Mouse (Mus musculus) urinary bladder, adult 2 months (tissue): ENCODE measurements at regions not wholly inside any gene's neighbourhood (a gene's known extent, or its start where the extent isn't known, plus 50 kb on each side); places are given as distances from the start of the nearest gene placed in this dataset.
"Not testable (repeated sequence)": the region's sequence is repeated elsewhere in the genome, so short reads cannot be mapped to it uniquely, and the experiment has no call there.

Source experiments
- DNase-seq: peaks from one replicate; pipeline ENCODE4 v3.0.0; 2022; ENCODE audit warnings: low spot score

GRCm38 (mm10) chr1:81632704-81633103 lies 556.0 kb downstream of the Nyap2 start:
- DNase-seq = no peak

GRCm38 (mm10) chr1:81637357-81637756 lies 560.6 kb downstream of the Nyap2 start:
- DNase-seq = no peak

- DNase-seq = no peak
These were observed 576.4 kb downstream of the Nyap2 start for GRCm38 (mm10) chr1:81652990-81653717.

- no peak for DNase-seq
These were observed 571.7 kb upstream of the Gm9747 start for GRCm38 (mm10) chr1:81661245-81661644.

- no peak for DNase-seq
These were observed 561.8 kb upstream of the Gm9747 start for GRCm38 (mm10) chr1:81671142-81671541.

DNA sequence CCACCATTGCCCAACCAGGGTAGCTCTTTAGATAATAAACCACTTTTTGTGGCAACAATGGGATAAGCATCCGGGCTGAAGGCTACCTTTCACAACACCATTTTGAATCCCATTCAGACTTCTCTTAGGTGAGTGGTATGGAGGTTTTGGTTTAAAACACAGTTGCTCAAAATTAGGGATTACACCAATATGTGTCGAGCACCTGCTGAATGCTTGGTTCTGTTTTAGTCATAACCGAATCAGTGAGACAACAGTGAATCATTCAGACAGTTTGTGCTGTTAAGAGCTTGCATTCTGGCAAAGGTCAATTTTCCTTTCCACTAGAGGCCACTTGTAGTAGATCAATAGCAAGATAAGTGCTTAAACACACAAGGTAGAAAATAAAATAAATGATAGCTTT lies 561.2 kb upstream of the Gm9747 start:
- no peak for DNase-seq

DNA sequence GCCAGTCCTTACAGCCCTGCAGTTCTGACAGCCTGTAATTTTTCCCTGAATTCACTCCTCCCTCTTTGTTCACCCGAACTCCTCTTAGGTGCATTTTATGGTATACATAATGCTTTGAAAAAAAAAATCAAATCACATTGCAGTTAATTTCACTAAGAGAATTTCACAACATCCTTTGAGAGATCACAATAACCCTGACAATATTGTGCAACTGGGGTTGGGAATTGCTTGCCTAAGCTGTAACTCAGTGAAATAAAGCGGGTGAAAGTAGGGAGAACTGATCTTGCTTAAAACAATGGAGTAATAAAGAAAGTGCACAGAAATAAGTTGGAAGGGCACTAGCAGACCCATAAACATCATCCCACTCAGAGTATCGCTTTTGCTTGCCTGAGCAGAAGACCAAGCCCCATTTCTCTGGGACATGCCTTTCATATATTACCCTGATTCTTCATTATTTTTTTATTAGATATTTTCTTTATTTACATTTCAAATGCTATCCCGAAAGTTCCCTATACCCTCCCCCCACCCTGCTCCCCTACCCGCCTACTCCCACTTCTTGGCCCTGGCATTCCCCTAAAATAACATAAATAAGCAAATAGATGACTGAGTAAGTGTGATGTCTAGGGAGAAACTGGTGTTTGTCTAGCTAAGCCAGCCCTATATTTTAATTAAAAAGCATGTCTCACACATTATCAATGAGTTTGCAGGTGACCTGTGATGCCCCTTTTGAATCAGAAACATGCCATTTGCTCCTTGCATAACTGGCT lies 557.2 kb upstream of the Gm9747 start:
- no peak for DNase-seq

- no peak for DNase-seq
These were observed 555.0 kb upstream of the Gm9747 start for GRCm38 (mm10) chr1:81677768-81678400.

DNA sequence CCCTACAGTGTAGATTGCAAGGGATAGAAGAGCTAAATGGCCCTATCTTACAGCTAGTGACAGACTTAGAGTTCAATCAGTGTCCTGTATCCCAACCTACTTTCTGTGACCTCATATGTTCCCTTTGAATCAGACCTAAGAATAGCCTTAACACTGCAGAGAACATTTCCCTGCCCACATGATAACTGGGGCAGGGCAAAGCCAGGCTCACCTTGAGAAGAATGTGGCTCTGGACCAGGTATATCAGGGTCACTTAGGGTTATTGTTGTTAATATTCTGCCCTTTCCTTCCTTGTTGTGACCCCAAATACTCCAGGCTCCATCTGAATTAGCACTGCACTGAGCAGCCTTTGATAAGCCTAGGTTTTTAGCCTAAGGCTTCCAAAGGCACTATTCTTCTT lies 536.8 kb upstream of the Gm9747 start:
- no peak for DNase-seq

DNA sequence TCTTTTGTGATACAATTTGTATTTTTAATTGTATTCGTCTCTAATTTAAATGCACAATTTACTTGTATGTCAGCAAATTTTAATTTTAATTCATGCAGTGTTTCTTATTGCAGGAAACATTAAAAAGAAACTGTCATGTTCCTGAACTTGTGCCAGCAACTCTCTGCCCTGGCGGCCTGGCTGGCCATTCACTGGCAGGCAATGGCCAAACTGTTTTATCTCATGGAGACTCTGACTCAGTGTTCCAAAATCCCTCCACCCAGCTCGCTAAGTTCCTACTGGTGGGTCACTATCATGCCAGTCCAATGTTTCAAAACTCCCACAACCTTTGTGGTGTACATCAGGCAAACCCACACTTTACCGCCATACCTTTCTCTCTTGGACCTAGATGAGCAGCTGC lies 523.7 kb upstream of the Gm9747 start:
- no peak for DNase-seq

GRCm38 (mm10) chr1:81717091-81717490 lies 515.8 kb upstream of the Gm9747 start:
- no peak for DNase-seq

GRCm38 (mm10) chr1:81718233-81718632 lies 514.7 kb upstream of the Gm9747 start:
- DNase-seq = no peak

DNA sequence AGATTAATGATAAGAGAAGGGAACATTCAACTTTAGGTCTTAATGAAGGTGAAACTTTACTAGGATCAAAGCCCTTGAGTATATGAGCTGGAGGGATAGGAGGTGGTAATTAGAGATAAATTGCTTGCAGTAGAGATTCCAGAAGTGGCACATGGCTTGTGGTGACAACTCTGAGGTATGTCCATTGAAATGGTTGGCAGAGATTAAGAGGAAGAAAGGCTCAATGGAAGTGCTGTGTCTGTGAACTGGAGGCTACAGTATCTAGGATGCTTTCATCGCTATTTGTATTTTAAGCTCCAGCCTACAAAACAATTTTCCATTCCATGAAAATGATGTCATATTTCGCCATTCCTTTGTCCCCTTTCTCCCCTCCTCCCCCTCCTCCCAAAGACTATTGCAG lies 508.1 kb upstream of the Gm9747 start:
- no peak for DNase-seq

DNA sequence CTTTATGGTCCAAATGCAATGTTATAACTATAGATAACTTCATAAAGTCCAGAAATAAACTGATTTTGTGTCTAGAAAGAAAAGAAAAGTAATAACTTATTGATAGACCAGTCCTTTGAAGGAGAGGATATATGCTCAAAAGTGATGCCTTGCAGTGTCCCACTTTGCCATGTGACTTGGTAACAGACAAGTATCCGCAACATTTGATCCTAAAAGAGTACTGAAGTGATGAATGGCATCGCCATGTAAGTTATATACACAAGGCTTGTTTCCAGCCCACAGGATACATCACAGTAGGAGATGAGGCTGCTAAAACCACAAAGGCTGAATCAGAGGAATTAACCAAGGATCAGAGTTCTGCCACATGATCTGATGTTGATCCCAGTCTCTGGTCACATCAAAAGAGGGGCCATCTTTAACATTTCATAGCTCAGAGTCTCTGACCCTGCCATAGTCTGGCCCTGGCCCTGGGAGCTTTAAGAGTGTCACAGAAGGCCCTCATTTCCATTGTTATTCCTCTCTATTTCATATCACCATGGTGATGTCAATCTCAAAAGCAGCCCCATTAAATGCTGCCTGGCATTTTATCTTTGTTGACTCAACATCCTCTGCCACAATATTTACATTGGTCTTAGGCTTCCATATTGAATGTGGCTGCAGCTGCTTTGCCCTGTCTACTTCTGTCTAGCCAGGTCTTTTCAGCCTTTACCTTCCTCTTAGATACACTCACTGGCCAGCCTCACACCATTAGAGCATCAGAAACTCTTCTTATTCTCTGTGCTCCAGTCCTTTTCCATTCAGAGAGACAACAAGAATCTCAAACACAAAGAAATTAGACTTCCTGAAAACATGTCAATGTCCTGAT lies 506.4 kb upstream of the Gm9747 start:
- no peak for DNase-seq

DNA sequence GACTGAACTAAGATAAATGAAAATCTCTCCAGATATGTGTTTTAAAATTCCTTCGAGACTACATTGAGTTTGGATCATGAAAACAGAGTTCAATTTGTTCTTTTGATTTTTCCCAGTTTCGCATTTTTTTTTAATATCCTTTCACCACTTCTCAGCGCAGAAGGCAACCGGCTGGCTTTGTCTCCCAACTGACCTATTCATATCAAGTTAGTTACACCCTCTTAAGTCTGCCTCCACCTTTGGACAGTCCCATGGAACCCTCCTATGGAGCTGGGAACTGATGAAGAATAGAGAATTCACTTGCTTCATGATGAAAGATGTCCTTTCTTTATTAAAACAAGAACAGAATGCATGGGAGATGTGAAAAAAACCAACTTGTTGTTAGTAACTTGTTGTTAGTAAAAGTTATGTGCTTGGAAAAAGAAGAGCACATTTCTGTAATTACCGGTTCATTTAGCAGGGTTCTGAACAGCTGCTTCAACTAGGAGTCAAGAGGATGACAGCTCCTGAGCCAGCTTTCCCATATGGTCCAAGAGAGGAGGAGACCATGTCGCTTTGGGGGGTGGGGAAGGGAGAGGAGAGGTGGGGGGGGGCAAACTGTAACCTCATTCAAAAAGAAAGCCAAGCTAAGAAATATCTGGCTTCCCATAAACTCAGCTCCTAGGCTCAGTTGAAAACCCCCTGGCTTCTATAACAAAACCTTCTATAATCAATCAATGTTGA lies 495.6 kb upstream of the Gm9747 start:
- DNase-seq = no peak

GRCm38 (mm10) chr1:81738384-81738783 lies 494.5 kb upstream of the Gm9747 start:
- DNase-seq = no peak

- no peak for DNase-seq
These were observed 493.5 kb upstream of the Gm9747 start for GRCm38 (mm10) chr1:81739392-81739791.

- DNase-seq = no peak
These were observed 492.9 kb upstream of the Gm9747 start for GRCm38 (mm10) chr1:81739981-81740380.

GRCm38 (mm10) chr1:81741882-81742281 lies 491.0 kb upstream of the Gm9747 start:
- not testable (repeated sequence) for DNase-seq

DNA sequence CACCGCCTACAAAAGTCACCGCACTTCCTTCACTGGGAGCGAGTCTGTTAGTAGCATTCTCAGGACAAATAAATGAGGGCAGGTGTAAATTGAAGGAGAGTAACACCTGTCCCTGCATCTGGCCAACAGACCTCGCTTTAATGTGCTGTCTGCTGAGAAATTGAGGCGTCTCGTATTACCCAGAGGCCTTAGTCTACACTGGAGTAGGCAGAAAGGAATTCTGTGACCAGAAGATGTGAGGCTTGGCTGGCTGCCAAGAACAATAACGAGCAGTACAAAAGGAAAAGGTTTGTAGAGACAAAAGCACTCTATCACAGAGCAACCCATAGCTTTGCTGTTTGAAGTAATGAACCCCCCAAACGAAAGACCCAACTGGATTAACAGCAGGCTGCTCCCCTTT lies 488.4 kb upstream of the Gm9747 start:
- peak; percentile 32 for DNase-seq
